Mouse (Mus musculus): ENCODE measurements around the gene Gm20854. TPM values are rescaled to one million over a fixed set of nuclear protein-coding genes. Genes with fewer than 3 reads are reported as not detected.
"Not testable (repeated sequence)": the region's sequence is repeated elsewhere in the genome, so short reads cannot be mapped to it uniquely, and the experiment has no call there.

Gm20854 gene
- polyA plus RNA-seq (2015; fragmentation: Nextera tagmentation; extraction: Ambion mirVana) = not detected in 2 replicates

GRCm38 (mm10) chrY:85530808-85531207 lies at the start of gene Gm20854:
Gene Gm20854, minus strand, starts transcription at chrY:85530908.
- not testable (repeated sequence) for ATAC-seq (replicated peaks); H3K4me3 ChIP-seq; H3K27ac ChIP-seq; H3K9ac ChIP-seq; H3K9me3 ChIP-seq; H3K27me3 ChIP-seq (replicated peaks); H3K36me3 ChIP-seq (replicated peaks); H3K4me2 ChIP-seq; H3K4me1 ChIP-seq
- WGBS = 88% methylated on average over 2 of the region's 6 CpGs

Data from midbrain, embryonic 15.5 days (tissue).